Mouse (Mus musculus): ENCODE measurements around the gene Gm38119. TPM values are rescaled to one million over a fixed set of nuclear protein-coding genes. Genes with fewer than 3 reads are reported as not detected.

Gm38119 gene
- total RNA-seq (2023), result not detected

DNA sequence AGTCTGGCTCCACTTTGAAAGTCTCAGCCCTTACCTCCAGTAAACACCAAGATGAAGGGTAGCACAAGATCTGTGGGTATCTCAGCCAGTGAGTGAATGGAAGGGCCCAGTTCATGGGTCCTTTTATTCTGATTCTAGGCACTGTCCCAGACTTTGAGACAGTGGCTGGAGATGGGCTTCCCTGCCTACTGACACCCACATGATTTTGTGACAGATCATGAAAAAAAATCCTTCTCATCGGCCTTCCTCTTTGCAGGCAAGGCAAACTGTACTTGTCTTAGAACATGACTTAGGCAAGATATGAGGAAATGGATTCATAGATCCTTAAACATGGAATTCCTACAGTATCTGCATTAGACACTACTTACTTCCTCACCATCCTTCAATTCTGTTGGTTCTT, at the start of gene Gm38119:
TSS of gene Gm38119 (minus strand) at position 101 of the 400 bp plus-strand sequence.

DNA sequence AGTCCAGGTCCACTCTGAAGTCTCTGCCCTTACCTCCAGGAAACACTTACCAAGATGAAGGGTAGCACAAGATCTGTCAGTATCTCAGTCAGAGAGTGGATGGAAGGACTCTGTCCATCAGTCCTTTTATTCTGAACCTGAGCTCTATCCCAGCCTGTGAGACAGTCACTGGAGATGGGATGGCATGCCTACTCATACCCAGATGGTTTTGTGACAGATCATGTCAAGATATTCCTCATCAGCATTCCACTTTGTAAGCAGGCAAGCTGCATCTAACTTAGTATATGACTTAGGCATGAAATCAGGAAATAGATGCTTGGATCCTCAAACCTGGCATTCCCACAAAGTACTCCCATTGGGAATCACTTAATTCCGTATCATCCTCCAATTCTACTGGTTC, 39.9 kb upstream of the Gm38119 start, which contains the start of gene Lce1i:
TSS of gene Lce1i (minus strand) at position 101 of the 400 bp plus-strand sequence.

DNA sequence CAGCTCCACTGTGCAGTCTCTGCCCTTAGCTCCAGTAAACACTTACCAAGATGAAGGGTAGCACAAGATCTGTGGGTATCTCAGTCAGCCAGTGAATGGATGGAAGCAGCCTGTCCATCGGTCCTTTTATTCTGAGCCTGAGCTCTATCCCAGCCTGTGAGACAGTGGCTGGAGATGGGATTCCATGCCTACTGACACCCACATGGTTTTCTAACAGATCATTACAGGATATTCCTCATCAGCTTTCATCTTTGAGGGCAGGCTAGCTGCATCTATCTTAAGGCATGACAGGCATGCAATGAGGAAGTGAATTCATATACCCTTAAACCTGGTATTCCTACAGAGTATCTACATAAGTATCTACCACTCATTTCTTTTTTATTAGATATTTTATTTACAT, 26.1 kb upstream of the Gm38119 start, which contains the start of gene Lce1h:
TSS of gene Lce1h (minus strand) at position 101 of the 400 bp plus-strand sequence.

DNA sequence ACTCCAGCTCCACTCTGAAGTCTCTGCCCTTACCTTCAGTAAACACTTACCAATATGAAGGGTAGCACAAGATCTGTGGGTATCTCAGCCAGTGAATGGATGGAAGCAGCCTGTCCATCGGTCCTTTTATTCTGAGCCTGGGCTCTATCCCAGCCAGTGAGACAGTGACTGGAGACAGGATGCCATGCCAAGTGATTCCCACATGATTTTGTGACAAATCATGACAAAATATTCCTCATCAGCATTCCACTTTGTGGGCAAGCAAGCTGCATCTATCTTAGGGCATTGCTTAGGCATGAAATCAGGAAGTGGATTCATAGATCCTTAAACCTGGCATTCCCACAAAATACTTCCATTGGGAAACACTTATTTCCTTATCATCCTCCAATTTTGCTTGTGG, 13.3 kb upstream of the Gm38119 start, which contains the start of gene Lce1g:
TSS of gene Lce1g (minus strand) at position 101 of the 400 bp plus-strand sequence.

DNA sequence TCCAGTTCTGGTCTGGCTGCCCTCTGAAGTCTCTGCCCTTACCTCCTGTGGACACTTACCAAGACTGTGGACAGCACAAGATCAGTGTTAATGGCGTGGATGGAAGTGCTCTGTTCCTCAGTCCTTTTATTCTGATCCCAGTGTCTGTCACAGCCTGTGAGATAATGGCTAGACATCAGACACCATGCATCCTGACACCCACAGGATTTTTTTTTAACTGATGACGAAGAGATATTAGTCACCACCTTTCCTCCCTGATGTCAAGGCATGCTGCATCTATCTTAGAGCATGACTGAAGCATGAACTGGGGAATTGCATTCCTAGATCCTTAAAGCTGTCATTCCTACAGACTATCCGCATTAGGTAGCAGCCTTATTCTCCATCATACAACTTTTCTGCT, 18.6 kb downstream of the Gm38119 start, which contains the start of gene Lce1f:
TSS of gene Lce1f (minus strand) at position 101 of the 400 bp plus-strand sequence.

DNA sequence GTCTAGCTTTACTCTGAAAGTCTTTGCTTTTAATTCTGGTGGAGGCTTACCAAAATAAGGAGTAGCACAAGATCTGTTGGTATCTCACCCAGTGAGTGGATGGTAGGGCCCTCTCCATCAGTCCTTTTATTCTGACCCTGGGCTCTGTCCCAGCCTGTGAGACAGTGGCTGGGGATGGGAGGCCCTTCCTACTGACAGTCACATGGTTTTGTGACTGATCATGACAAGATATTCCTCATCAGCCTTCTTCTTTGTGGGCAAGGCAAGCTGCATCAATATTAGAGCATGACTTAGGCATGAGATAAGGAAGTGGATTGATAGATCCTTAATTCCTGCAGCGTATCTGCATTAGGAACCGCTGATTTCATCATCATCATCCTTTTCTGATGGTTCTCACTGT, 29.9 kb downstream of the Gm38119 start, which contains the start of gene Lce1e:
TSS of gene Lce1e (minus strand) at position 101 of the 400 bp plus-strand sequence.

Other genes with a start within 250 kb of the Gm38119 start
- not detected for gene Sprr4, start 238.6 kb downstream of the Gm38119 start, total RNA-seq (2023)
- gene 2310046K23Rik, start 204.6 kb downstream of the Gm38119 start, total RNA-seq (2023), result not detected
- not detected for gene Ivl, start 165.4 kb downstream of the Gm38119 start, total RNA-seq (2023)
- gene Smcp, start 150.1 kb downstream of the Gm38119 start, total RNA-seq (2023), result not detected
- gene 2210017I01Rik, start 131.6 kb downstream of the Gm38119 start, total RNA-seq (2023), result not detected
- gene Lce6a, start 117.4 kb downstream of the Gm38119 start, total RNA-seq (2023), result not detected
- gene Lce1a1, start 90.8 kb downstream of the Gm38119 start, total RNA-seq (2023), result not detected
- gene Lce1b, start 82.2 kb downstream of the Gm38119 start, total RNA-seq (2023), result not detected
- not detected for gene Lce1a2, start 68.8 kb downstream of the Gm38119 start, total RNA-seq (2023)
- not detected for gene Lce1c, start 59.8 kb downstream of the Gm38119 start, total RNA-seq (2023)
- not detected for gene Lce1d, start 51.9 kb downstream of the Gm38119 start, total RNA-seq (2023)
- gene Lce1e, start 30.0 kb downstream of the Gm38119 start, total RNA-seq (2023), result not detected
- gene Lce1f, start 18.7 kb downstream of the Gm38119 start, total RNA-seq (2023), result not detected
- not detected for gene Lce1g, start 13.2 kb upstream of the Gm38119 start, total RNA-seq (2023)
- not detected for gene Lce1h, start 26.0 kb upstream of the Gm38119 start, total RNA-seq (2023)
- not detected for gene Lce1i, start 39.8 kb upstream of the Gm38119 start, total RNA-seq (2023)
- not detected for gene Lce1j, start 51.4 kb upstream of the Gm38119 start, total RNA-seq (2023)
- not detected for gene Lce1k, start 68.8 kb upstream of the Gm38119 start, total RNA-seq (2023)
- not detected for gene Kprp, start 88.2 kb upstream of the Gm38119 start, total RNA-seq (2023)
- gene Lce1l, start 112.2 kb upstream of the Gm38119 start, total RNA-seq (2023), result not detected
- gene 2310050C09Rik, start 131.1 kb upstream of the Gm38119 start, total RNA-seq (2023), result not detected
- gene Lce3a, start 187.1 kb upstream of the Gm38119 start, total RNA-seq (2023), result not detected
- gene Lce3b, start 193.9 kb upstream of the Gm38119 start, total RNA-seq (2023), result not detected
- gene Lce3c, start 205.4 kb upstream of the Gm38119 start, total RNA-seq (2023), result not detected
- gene Lce3d, start 218.3 kb upstream of the Gm38119 start, total RNA-seq (2023), result not detected
- gene Lce3e, start 228.0 kb upstream of the Gm38119 start, total RNA-seq (2023), result not detected

Measured in B cell, adult 67 days (primary cell).